Mouse (Mus musculus) megakaryocyte-erythroid progenitor cell, adult 5-6 weeks (primary cell): ENCODE measurements around the gene Cux1. TPM values are rescaled to one million over a fixed set of nuclear protein-coding genes. Genes with fewer than 3 reads are reported as not detected.

Experiments used
- ATAC-seq: replicated peaks from 2 replicates; pipeline ENCODE4 v1.8.0; 2016; ENCODE audit warnings: mild to moderate bottlenecking, inconsistent platforms; ENCODE audit not compliant: severe bottlenecking, poor library complexity, low FRiP score, low TSS enrichment
- total RNA-seq, 2 experiments: library from RNA; stranded (forward) in 1 of 2; stranded (reverse) in 1 of 2; fragments of 200-1000, 215-1000 nt in 1 of 2; fragments of >200 nt in 1 of 2; fragmentation: Nextera tagmentation in 1 of 2; gene quantifications; 2 replicates each; pipeline ENCODE4 v1.2.3; 2014 to 2017

The Cux1 gene
- total RNA-seq, 2 experiments from 2014 or later = 97.0 to 105 TPM

DNA sequence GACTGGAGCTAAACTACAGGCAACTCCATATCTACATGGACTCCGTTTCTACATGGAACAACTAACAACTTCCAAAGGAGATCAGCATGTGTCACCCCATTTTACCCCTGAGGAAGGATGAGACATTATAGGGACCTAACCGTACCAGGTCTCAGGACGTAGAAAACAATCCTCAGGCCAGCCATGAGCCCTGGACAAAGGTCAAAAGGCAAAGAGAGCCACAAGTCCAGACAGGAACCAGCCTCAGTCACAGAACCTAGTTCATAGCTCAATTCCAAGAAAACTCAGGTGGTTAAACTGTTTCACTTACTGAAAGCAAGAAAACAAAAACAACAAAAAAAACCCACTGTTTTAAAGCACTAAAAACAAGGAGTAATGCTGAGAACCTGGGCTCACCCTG, 50.7 kb downstream of the Cux1 start:
- ATAC-seq = no peak

GRCm38 (mm10) chr5:136514049-136514677, 53.1 kb downstream of the Cux1 start:
- ATAC-seq = peak; percentile 41

DNA sequence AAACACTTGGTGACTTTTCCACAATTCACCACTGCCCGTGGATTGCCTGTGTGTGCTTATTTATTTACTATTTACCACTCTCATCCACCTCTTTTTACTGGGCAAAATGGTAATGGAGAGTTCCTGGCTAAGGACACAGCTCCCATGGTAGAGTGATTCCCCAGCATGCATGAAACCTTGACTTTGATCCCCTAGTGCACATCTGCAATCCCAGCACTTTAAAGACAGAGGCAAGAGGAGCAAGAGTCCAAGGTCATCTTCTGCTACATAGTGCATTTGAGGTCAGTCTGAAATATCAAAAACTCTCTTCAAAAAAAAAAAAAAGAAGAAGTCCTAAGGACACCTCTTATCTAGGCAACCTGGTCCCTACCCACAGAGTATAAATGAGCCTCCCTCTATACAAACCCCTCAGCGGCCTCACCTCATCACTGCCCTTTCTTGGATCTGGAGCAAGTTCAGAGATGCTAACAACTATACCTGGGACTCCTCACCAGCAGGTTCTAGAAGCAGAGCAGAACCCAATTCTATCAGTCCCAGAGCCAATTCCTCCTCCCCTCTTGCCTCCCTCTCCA, 55.1 kb downstream of the Cux1 start:
- no peak for ATAC-seq

GRCm38 (mm10) chr5:136511378-136511777, 55.9 kb downstream of the Cux1 start:
- ATAC-seq = no peak; the same call in 1 of the 2 replicates

GRCm38 (mm10) chr5:136510609-136511008, 56.7 kb downstream of the Cux1 start:
- no peak for ATAC-seq

GRCm38 (mm10) chr5:136507629-136508028, 59.7 kb downstream of the Cux1 start:
- no peak for ATAC-seq

DNA sequence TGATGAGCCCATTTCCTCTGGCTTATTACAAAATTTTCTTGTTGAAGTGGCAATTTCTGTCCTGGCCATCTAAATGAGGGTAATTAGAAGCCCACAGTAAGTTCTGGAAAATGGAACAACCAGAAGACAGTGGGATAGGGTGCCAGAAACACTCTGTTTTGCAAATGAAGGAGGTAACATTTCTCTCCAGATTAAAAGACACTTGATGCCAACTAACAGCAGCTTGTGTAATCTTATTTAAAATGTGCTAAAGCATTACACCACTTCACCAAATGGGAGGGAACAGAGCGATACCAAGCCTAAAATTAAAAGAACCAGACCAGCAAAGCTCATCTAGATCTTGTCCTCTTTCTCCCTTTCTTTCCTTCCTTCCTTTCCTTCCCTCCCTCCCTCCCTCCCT, 61.0 kb downstream of the Cux1 start:
- ATAC-seq = no peak

GRCm38 (mm10) chr5:136502491-136503086, 64.7 kb downstream of the Cux1 start:
- ATAC-seq = peak; percentile 36; the same call in 1 of the 2 replicates

DNA sequence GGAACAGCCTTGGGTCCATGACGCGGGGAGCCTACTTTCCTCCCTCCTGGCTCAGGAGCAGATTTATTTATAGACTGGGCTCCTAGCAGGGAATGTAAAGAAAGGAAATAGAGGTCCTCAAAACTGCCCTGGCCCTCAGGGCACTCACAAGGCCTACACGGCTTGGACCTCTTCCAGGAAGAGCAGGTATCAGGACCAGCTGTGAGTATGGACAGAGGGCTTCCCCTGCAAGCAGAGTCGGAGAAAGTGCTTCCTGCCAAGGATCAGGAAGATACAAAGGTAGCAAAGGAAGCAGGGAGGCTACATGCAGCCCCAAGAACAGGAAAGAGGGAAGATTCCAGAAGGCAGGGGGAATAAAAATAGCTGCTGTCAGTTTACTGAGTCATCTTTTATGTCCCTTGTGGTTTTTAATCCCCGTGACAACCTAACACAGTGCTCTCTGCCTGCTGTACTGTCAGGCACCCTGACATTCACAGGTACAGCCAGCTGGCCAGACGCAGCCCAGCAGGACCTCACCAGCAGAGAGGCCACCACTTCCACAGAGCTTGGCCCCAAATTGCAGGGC, 66.9 kb downstream of the Cux1 start:
- no peak for ATAC-seq

GRCm38 (mm10) chr5:136499316-136499715, 68.0 kb downstream of the Cux1 start:
- no peak for ATAC-seq

DNA sequence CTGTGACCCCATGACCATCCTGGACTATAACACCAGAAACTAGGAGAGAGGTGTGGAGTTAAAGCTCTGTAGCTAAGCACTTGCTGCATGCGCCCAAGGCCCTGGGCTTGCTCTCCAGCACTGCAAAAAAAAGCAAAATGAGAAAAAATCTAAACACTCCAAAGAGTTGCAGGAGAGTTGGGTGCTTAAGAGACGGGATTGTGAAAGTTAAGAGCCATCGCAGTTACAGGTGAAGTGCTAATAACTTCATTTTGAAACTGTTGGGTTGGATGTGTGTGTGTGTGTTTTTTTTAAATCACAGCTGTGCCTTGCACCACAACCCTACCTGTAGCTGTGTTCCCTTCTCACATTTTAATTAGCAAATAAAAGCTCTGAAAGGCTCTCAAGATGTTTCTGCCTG, 68.5 kb downstream of the Cux1 start:
- no peak for ATAC-seq

- ATAC-seq = no peak
Measured at GRCm38 (mm10) chr5:136497301-136497700, 70.0 kb downstream of the Cux1 start.

- ATAC-seq = no peak
Measured at GRCm38 (mm10) chr5:136495581-136495980, 71.7 kb downstream of the Cux1 start.

- ATAC-seq = no peak
Measured at GRCm38 (mm10) chr5:136494927-136495326, 72.4 kb downstream of the Cux1 start.

- peak; percentile 86 for ATAC-seq
Measured at GRCm38 (mm10) chr5:136494288-136494687, 73.0 kb downstream of the Cux1 start.

- no peak for ATAC-seq
Measured at GRCm38 (mm10) chr5:136489450-136489849, 77.8 kb downstream of the Cux1 start.

- ATAC-seq = no peak
Measured at GRCm38 (mm10) chr5:136488721-136489120, 78.6 kb downstream of the Cux1 start.

GRCm38 (mm10) chr5:136488223-136488622, 79.1 kb downstream of the Cux1 start:
- ATAC-seq = no peak

DNA sequence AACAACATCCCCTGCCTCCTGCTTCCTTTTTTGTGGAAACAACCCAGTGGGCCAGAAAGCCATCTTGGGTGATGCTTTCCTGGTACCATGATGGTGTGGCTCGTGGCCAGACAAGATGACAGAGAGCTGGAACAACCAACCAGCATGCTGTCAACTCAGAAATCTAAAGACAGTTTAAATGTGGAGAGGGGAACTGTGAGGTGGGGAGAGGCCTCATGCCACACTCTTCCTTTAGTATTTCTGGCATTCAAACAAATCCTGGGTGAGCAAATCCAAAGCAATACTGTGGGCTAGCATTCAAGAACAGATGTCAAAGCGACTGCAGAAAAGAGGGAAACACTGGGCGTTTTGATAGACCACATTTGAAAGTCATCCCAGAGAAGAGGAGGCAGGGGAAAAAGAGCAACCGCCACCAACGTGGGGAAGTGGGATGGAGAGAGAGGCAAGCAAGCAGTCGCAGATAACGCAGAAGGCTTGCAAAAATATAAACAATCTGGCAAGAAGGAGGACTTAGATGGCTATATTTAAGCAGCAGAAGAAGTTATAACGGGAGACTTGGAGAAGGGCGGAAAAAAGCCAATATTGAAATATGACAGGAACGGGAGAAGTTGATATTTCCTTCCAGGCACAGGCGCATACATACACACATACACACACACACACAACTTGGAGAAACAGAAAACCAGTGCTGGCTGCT, 79.7 kb downstream of the Cux1 start:
- no peak for ATAC-seq

DNA sequence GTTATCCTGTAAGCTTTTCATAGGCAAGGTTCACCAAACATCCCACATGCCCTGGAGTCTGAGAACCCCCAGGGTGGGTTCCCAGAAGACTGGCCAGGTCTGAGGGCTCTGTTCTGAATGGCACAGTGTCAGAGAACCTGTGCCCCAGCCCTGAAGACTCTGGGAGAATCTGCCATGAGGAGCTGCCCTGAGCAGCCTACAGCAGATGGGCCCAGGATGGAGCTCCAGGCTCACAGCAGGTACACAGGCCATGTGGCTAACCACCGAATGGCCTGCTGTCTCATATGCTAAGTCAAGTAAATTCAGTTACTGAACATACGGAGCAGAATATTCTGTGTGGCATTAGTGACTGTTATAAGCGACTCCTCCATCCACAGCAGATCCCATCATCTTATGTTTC, 80.9 kb downstream of the Cux1 start:
- ATAC-seq = no peak
